Mouse (Mus musculus) gastrocnemius, postnatal 25 days (tissue): ENCODE measurements around the gene Atp7b. TPM values are rescaled to one million over a fixed set of nuclear protein-coding genes. Genes with fewer than 3 reads are reported as not detected.

ENCODE experiments used
- total RNA-seq, 2 experiments: library from RNA; stranded (reverse); gene quantifications; 1 replicate in 1 of 2; 2 replicates in 1 of 2; pipeline ENCODE4 v1.2.3; 2021

Gene Atp7b
- total RNA-seq, 2 experiments from 2014 or later: 0.03 TPM; not detected in 1

Other genes starting within 250 kb of the Atp7b start
- gene Defb50, start 236.8 kb downstream of the Atp7b start, total RNA-seq: not detected
- not detected for gene Defb2, start 220.4 kb downstream of the Atp7b start, total RNA-seq
- gene Defb10, start 201.4 kb downstream of the Atp7b start, total RNA-seq: not detected
- not detected for gene Defb9, start 174.9 kb downstream of the Atp7b start, total RNA-seq
- gene Defb11, start 153.9 kb downstream of the Atp7b start, total RNA-seq: not detected
- not detected for gene Defb15, start 127.6 kb downstream of the Atp7b start, total RNA-seq
- gene Defb35, start 122.0 kb downstream of the Atp7b start, total RNA-seq: not detected
- not detected for gene Defb13, start 113.5 kb downstream of the Atp7b start, total RNA-seq
- gene Fam90a1a, start 101.6 kb downstream of the Atp7b start, total RNA-seq: not detected
- gene Ccdc70, start 90.5 kb downstream of the Atp7b start, total RNA-seq: not detected
- 1 to 10 TPM; 4.2 to 4.8 TPM for gene Alg11, start 416 bp upstream of the Atp7b start, total RNA-seq
- gene Nek5, start 64.7 kb upstream of the Atp7b start, total RNA-seq: under 1 TPM in 1 of 2 experiments, not detected in 1; 0.23 TPM
- 1 to 10 TPM; 2.4 to 2.8 TPM for gene Nek3, start 106.1 kb upstream of the Atp7b start, total RNA-seq
- gene Ckap2, start 125.5 kb upstream of the Atp7b start, total RNA-seq: under 1 TPM; 0.46 to 0.96 TPM
- gene Vps36, start 132.5 kb upstream of the Atp7b start, total RNA-seq: 10 to 100 TPM; 27.9 to 33.0 TPM
- 1 to 10 TPM; 1.8 to 2.0 TPM for gene Thsd1, start 167.0 kb upstream of the Atp7b start, total RNA-seq
- not detected for gene Tpte, start 223.1 kb upstream of the Atp7b start, total RNA-seq